14 mouse cellular contexts compared by ENCODE assay signal in genomic region chr11:32704241-32704890, GRCm38 (mm10).
"Had no signal": no experiment of that assay in that cellular context is flagged by ENCODE, and none has a peak within 500 bp of the region (broad histone marks: within the 10 kb centered on the region; RNA-seq: fewer than 3 reads in every experiment).

No protein-coding gene starts in this region.

- H3K9me3 ChIP-seq: limb, embryonic 12.5 days; liver, embryonic 13.5 days; lung, embryonic 15.5 days; neural tube, embryonic 13.5 days had no signal

- DNase-seq: kidney, adult 9 months; kidney, postnatal 4 days; liver; liver, embryonic 13.5 days; liver, postnatal 0 days; lung, postnatal 14 days; right cerebral cortex, postnatal 25 days; thymus, postnatal 4 days had no signal

- ATAC-seq: liver, postnatal 0 days had no signal

- H3K4me3 ChIP-seq: layer of hippocampus, adult 2 months; limb, embryonic 12.5 days; liver, embryonic 13.5 days; lung, embryonic 15.5 days; neural tube, embryonic 13.5 days had no signal

- H3K27me3 ChIP-seq: limb, embryonic 12.5 days; liver, embryonic 13.5 days; lung, embryonic 15.5 days; neural tube, embryonic 13.5 days had no signal

- H3K27ac ChIP-seq: kidney, postnatal 0 days; layer of hippocampus, adult 2 months; limb, embryonic 12.5 days; liver, embryonic 13.5 days; lung, embryonic 15.5 days; macrophage; neural tube, embryonic 13.5 days had no signal

- H3K4me2 ChIP-seq: limb, embryonic 12.5 days; liver, embryonic 13.5 days; lung, embryonic 15.5 days; neural tube, embryonic 13.5 days had no signal

- H3K36me3 ChIP-seq: limb, embryonic 12.5 days; liver, embryonic 13.5 days; lung, embryonic 15.5 days; neural tube, embryonic 13.5 days had no signal

- H3K9ac ChIP-seq: limb, embryonic 12.5 days; liver, embryonic 13.5 days; liver, postnatal 0 days; lung, embryonic 15.5 days; neural tube, embryonic 13.5 days had no signal
